Mouse (Mus musculus) spleen, adult 2 months (tissue): ENCODE results near the gene Rnpc3. TPM values are rescaled to one million over a fixed set of nuclear protein-coding genes. Genes with fewer than 3 reads are reported as not detected.
A peak's percentile ranks its signal among the peaks of the same experiment; 100 is the strongest.
"Not testable (repeated sequence)": the region's sequence is repeated elsewhere in the genome, so short reads cannot be mapped to it uniquely, and the experiment has no call there.

Source experiments
- DNase-seq, 2 experiments: peaks; one replicate each; pipeline versions ENCODE4 v3.0.0 to v3.0.0-alpha.2; 2012 to 2021; ENCODE audit warnings: low spot score in 2 of 2, low read depth in 1 of 2
- H3K27ac ChIP-seq: fragments of 200-500 bp; 2 replicates; pipeline ENCODE4 v1.5.1; 2012; ENCODE audit warnings: low read length, inconsistent platforms; ENCODE audit not compliant: insufficient read depth
- H3K27me3 ChIP-seq: fragments of 200-500 bp; 2 replicates; pipeline ENCODE4 v1.6.1; 2012; ENCODE audit warnings: mild to moderate bottlenecking, moderate library complexity, low read length, inconsistent platforms; ENCODE audit not compliant: control insufficient read depth, insufficient read depth
- H3K36me3 ChIP-seq: fragments of 200-500 bp; 2 replicates; pipeline ENCODE4 v1.6.1; 2012; ENCODE audit warnings: mild to moderate bottlenecking, low read length, inconsistent platforms; ENCODE audit not compliant: control insufficient read depth, insufficient read depth
- H3K4me1 ChIP-seq: fragments of 200-500 bp; 2 replicates; pipeline ENCODE4 v1.6.1; 2011; ENCODE audit warnings: inconsistent platforms; ENCODE audit not compliant: control insufficient read depth, insufficient read depth, insufficient read length
- H3K4me3 ChIP-seq: fragments of 200-500 bp; 2 replicates; pipeline ENCODE4 v1.5.1; 2011; ENCODE audit warnings: mild to moderate bottlenecking, inconsistent platforms; ENCODE audit not compliant: insufficient read depth, insufficient read length; ENCODE audit errors: extremely low read depth
- CTCF ChIP-seq: fragments of 200-500 bp; IDR thresholded peaks from 2 replicates; pipeline ENCODE4 v1.5.1; 2011; ENCODE audit warnings: mild to moderate bottlenecking, inconsistent platforms; ENCODE audit not compliant: insufficient read depth, insufficient read length, insufficient replicate concordance; ENCODE audit errors: extremely low read depth
- POLR2A ChIP-seq: fragments of 200-500 bp; IDR thresholded peaks from 2 replicates; pipeline ENCODE4 v1.6.1; 2011; ENCODE audit warnings: low read depth, low read length, inconsistent platforms
- WGBS: fragments of 180-500 bp; shearing (Covaris S2); methylation state at CpG from one replicate; pipeline ENCODE4 v1.1.7; 2018; 5-methylcytosine and 5-hydroxymethylcytosine counted together
- polyA plus RNA-seq: library from polyadenylated mRNA; depleted of rRNA; stranded (reverse); fragments of >200 nt; gene quantifications from 2 replicates; pipeline ENCODE4 v1.2.3, GENCODE M21; 2012; rRNA removed

The Rnpc3 gene
- polyA plus RNA-seq, result 4.2 and 5.6 TPM in 2 replicates

- under 1% methylated on average over 70 of the region's 70 CpGs for WGBS
- DNase-seq, result peak; percentile 96
- Histone ChIP-seq H3K27ac (peak within 1 kb of the TSS; percentile 99), H3K27me3 (no peaks in the 10 kb centered on the region), H3K36me3 (peaks cover 4% of the 10 kb centered on the region; the same call in 1 of the 2 replicates), H3K4me3 (peak within 1 kb of the TSS; percentile 88), H3K4me1 (no peaks in the 10 kb centered on the region; the same call in 1 of the 2 replicates)
- no peak; the same call in none of the 2 replicates for TF ChIP-seq POLR2A
- no peak for TF ChIP-seq CTCF
Measured at GRCm38 (mm10) chr3:113629606-113630359, at the start of gene Rnpc3. Rnpc3 (minus strand) TSS chr3:113630149.

- no peaks in the 10 kb centered on the region for H3K4me1 ChIP-seq
- TF ChIP-seq CTCF, result peak; percentile 61; the same call in 1 of the 2 replicates
- no peak for TF ChIP-seq POLR2A
- no peak overlapping the region for H3K4me3 ChIP-seq
- H3K36me3 ChIP-seq, result no peaks in the 10 kb centered on the region
- no peak overlapping the region for H3K27ac ChIP-seq
- DNase-seq, result peak in 1 of 2 experiments; percentile 9
- WGBS, result 33% methylated on average over 2 of the region's 2 CpGs
- H3K27me3 ChIP-seq, result no peaks in the 10 kb centered on the region
Measured at GRCm38 (mm10) chr3:113656940-113657339, 27.0 kb upstream of the Rnpc3 start.

- TF ChIP-seq POLR2A, result no peak
- no peak for TF ChIP-seq CTCF
- no peak overlapping the region for H3K4me3 ChIP-seq
- H3K4me1 ChIP-seq, result no peaks in the 10 kb centered on the region
- DNase-seq, result no peak
- H3K27me3 ChIP-seq, result no peaks in the 10 kb centered on the region
- 74% methylated on average over 3 of the region's 3 CpGs for WGBS
- no peaks in the 10 kb centered on the region for H3K36me3 ChIP-seq
- H3K27ac ChIP-seq, result no peak overlapping the region
Measured at GRCm38 (mm10) chr3:113654335-113654734, 24.4 kb upstream of the Rnpc3 start.

- H3K27ac ChIP-seq, H3K27me3 ChIP-seq, H3K4me3 ChIP-seq, DNase-seq, H3K36me3 ChIP-seq, H3K4me1 ChIP-seq: not testable (repeated sequence)
- 46% methylated on average over 3 of the region's 3 CpGs for WGBS
Measured at GRCm38 (mm10) chr3:113651386-113651785, 21.4 kb upstream of the Rnpc3 start.

- no peak overlapping the region for H3K4me3 ChIP-seq
- no peaks in the 10 kb centered on the region for H3K27me3 ChIP-seq
- DNase-seq, result no peak
- H3K36me3 ChIP-seq, result no peaks in the 10 kb centered on the region
- TF ChIP-seq POLR2A (no peak), CTCF (no peak)
- no peak overlapping the region for H3K27ac ChIP-seq
- 80% methylated on average over 1 of the region's 1 CpGs for WGBS
- no peaks in the 10 kb centered on the region for H3K4me1 ChIP-seq
Measured at GRCm38 (mm10) chr3:113639545-113639944, 9.6 kb upstream of the Rnpc3 start.

- H3K27ac ChIP-seq, result no peak overlapping the region
- H3K4me1 ChIP-seq, result no peaks in the 10 kb centered on the region; the same call in 1 of the 2 replicates
- H3K27me3 ChIP-seq, result no peaks in the 10 kb centered on the region
- no peaks in the 10 kb centered on the region for H3K36me3 ChIP-seq
- DNase-seq, result no peak
- TF ChIP-seq CTCF, result no peak
- no peak for TF ChIP-seq POLR2A
- no peak overlapping the region for H3K4me3 ChIP-seq
Measured at GRCm38 (mm10) chr3:113634220-113634619, 4.3 kb upstream of the Rnpc3 start.

GRCm38 (mm10) chr3:113631611-113632010, 1.7 kb upstream of the Rnpc3 start:
- Histone ChIP-seq H3K27ac (no peak overlapping the region), H3K4me1 (no peaks in the 10 kb centered on the region; the same call in 1 of the 2 replicates), H3K36me3 (0 out of 2 replicates have a peak, but pooled peaks cover 3% of the 10 kb centered on the region), H3K4me3 (no peak overlapping the region), H3K27me3 (no peaks in the 10 kb centered on the region)
- no peak for DNase-seq
- no peak for TF ChIP-seq CTCF
- no peak for TF ChIP-seq POLR2A
